8 mouse cellular contexts compared by ENCODE assay signal in the genomic region with DNA sequence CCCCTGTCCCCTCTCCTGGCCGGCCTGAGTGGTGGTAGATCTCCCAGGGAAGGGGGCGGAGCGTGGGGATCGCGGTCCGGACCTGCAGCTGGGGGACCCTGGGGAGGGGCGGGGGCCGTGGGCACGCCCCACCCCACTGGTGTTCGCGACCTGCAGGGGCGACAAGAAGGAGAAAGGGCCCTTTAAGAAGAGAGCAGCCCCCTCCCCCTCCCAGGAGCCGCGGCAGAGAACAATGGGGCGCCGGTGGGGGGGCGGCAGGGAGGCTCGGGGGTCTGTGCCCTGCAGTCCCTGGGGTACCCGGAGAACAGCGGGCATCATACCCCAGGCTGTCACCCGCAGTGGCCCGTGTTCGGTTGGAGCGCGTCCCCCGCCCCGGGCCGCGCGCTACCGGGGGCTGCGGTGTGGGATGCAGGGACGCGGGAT. TPM values are rescaled to one million over a fixed set of nuclear protein-coding genes. Genes with fewer than 3 reads are reported as not detected.
A peak's percentile ranks its signal among the peaks of the same experiment; 100 is the strongest.
DNase-seq lines count a peak whose midpoint lies in the region; ATAC-seq and TF ChIP-seq lines count a peak whose summit lies in the region.

No protein-coding gene starts in this region.

- peak overlapping the region; percentile 53 for H3K4me3 ChIP-seq in kidney, embryonic 16.5 days (ENCODE audit: low read length)
- H3K4me3 ChIP-seq in forebrain, embryonic 13.5 days, result peak overlapping the region; percentile 71
- peak overlapping the region; percentile 18 for H3K4me3 ChIP-seq in liver, embryonic 12.5 days

- H3K4me2 ChIP-seq in kidney, embryonic 16.5 days (replicated peaks; ENCODE audit: low read depth, low read length), result peak overlapping the region; percentile 73
- H3K4me2 ChIP-seq in forebrain, embryonic 13.5 days, result peak overlapping the region; percentile 95
- peak overlapping the region; percentile 45 for H3K4me2 ChIP-seq in liver, embryonic 12.5 days

- no peak for DNase-seq in kidney, postnatal 36 days
- DNase-seq in brain, embryonic 14.5 days (ENCODE audit: low read depth), result peak; percentile 47
- DNase-seq in adrenal gland, adult 18-20 months (ENCODE audit: low spot score in 2 of 2), result no peak
- DNase-seq in embryo, embryonic 10.5 days (ENCODE audit: low spot score), result no peak
- DNase-seq in embryo, embryonic 10 days (ENCODE audit: low spot score), result no peak

- H3K27me3 ChIP-seq in kidney, embryonic 16.5 days (ENCODE audit: insufficient read depth, low read length), result peaks cover 50% of the 10 kb centered on the region
- H3K27me3 ChIP-seq in forebrain, embryonic 13.5 days, result peaks cover 50% of the 10 kb centered on the region
- H3K27me3 ChIP-seq in liver, embryonic 12.5 days (replicated peaks), result peaks cover 92% of the 10 kb centered on the region

- H3K9me3 ChIP-seq in kidney, embryonic 16.5 days (ENCODE audit: low read length), result no peaks in the 10 kb centered on the region
- H3K9me3 ChIP-seq in forebrain, embryonic 13.5 days (replicated peaks), result no peaks in the 10 kb centered on the region
- no peaks in the 10 kb centered on the region for H3K9me3 ChIP-seq in liver, embryonic 12.5 days (replicated peaks)

- WGBS in kidney, embryonic 16.5 days, result 2% methylated on average over 31 of the region's 34 CpGs
- under 1% methylated on average over 29 of the region's 34 CpGs for WGBS in forebrain, embryonic 13.5 days
- whole genome bisulfite sequencing in liver, embryonic 12.5 days (ENCODE audit: insufficient replicate concordance), result 6% methylated on average over 31 of the region's 34 CpGs

- H3K36me3 ChIP-seq in kidney, embryonic 16.5 days (ENCODE audit: insufficient read depth, low read length), result no peaks in the 10 kb centered on the region
- H3K36me3 ChIP-seq in forebrain, embryonic 13.5 days (ENCODE audit: poor library complexity, severe bottlenecking), result no peaks in the 10 kb centered on the region
- H3K36me3 ChIP-seq in liver, embryonic 12.5 days, result no peaks in the 10 kb centered on the region

- TF ChIP-seq POLR2A in brain, embryonic 14.5 days (IDR thresholded peaks at IDR 0.05; ENCODE audit: borderline replicate concordance, extremely low read depth, insufficient read depth, insufficient read length, poor library complexity, severe bottlenecking), result no peak

- TF ChIP-seq CTCF in brain, embryonic 14.5 days (IDR thresholded peaks at IDR 0.05; ENCODE audit: borderline replicate concordance, extremely low read depth, insufficient read depth, insufficient read length), result no peak

- no peak overlapping the region for H3K27ac ChIP-seq in kidney, embryonic 16.5 days (ENCODE audit: low read length)
- peak overlapping the region; percentile 75 for H3K27ac ChIP-seq in forebrain, embryonic 13.5 days
- no peak overlapping the region for H3K27ac ChIP-seq in liver, embryonic 12.5 days

- H3K9ac ChIP-seq in kidney, embryonic 16.5 days (replicated peaks; ENCODE audit: low read length), result peak overlapping the region; percentile 62
- H3K9ac ChIP-seq in forebrain, embryonic 13.5 days, result peak overlapping the region; percentile 85
- H3K9ac ChIP-seq in liver, embryonic 12.5 days, result no peak overlapping the region

- no peak for ATAC-seq in kidney, embryonic 16.5 days (ENCODE audit: low FRiP score, low TSS enrichment)
- ATAC-seq in forebrain, embryonic 13.5 days, result peak; percentile 56; the same call in 1 of the 2 replicates
- ATAC-seq in liver, embryonic 12.5 days, result no peak

- H3K4me1 ChIP-seq in kidney, embryonic 16.5 days (ENCODE audit: insufficient read depth, low read length), result peaks cover 24% of the 10 kb centered on the region
- H3K4me1 ChIP-seq in forebrain, embryonic 13.5 days, result peaks cover 52% of the 10 kb centered on the region
- 0 out of 2 replicates have a peak, but pooled peaks cover 14% of the 10 kb centered on the region for H3K4me1 ChIP-seq in liver, embryonic 12.5 days

RNA-seq across cellular contexts. Expression of gene Dtx1, which starts 0.9 kb away (rescaled TPM):
- 5.4 and 7.9 TPM in 2 replicates for polyA plus RNA-seq in kidney, embryonic 16.5 days (2015; fragmentation: Nextera tagmentation; extraction: Ambion mirVana)
- polyA plus RNA-seq in brain, embryonic 14.5 days (2012; rRNA removed), result 119 and 150 TPM in 2 replicates
- polyA plus RNA-seq in forebrain, embryonic 13.5 days (2015; fragmentation: Nextera tagmentation; extraction: Ambion mirVana), result 17.9 and 18.1 TPM in 2 replicates
- 0.37 and 0.67 TPM in 2 replicates for polyA plus RNA-seq in liver, embryonic 12.5 days (2016; fragmentation: Nextera tagmentation; extraction: Ambion mirVana)
- 10 to 100 TPM in 1 of 2 experiments, 1 to 10 TPM in 1; 6.0 to 12.3 TPM for total RNA-seq in adrenal gland, adult 18-20 months (2021)

RNA-seq across cellular contexts. Expression of gene Oas2, which starts 38.8 kb away (rescaled TPM):
- polyA plus RNA-seq in kidney, embryonic 16.5 days (2015; fragmentation: Nextera tagmentation; extraction: Ambion mirVana), result 0.44 and 0.51 TPM in 2 replicates
- 0.41 and 0.49 TPM in 2 replicates for polyA plus RNA-seq in brain, embryonic 14.5 days (2012; rRNA removed)
- polyA plus RNA-seq in forebrain, embryonic 13.5 days (2015; fragmentation: Nextera tagmentation; extraction: Ambion mirVana), result 0.09 TPM in 1 of 2 replicates, not detected in the other
- 0.26 and 0.37 TPM in 2 replicates for polyA plus RNA-seq in liver, embryonic 12.5 days (2016; fragmentation: Nextera tagmentation; extraction: Ambion mirVana)
- 1 to 10 TPM in 1 of 2 experiments, under 1 TPM in 1; 0.99 to 1.1 TPM for total RNA-seq in adrenal gland, adult 18-20 months (2021)

Comparison
In these comparisons a context has a peak if more than half of its experiments do, and no peak if none do; other contexts are left out.
1. H3K4me2 ChIP-seq: peak in every context shown above with its lines; median percentile 95 in forebrain, embryonic 13.5 days; 73 in kidney, embryonic 16.5 days; 45 in liver, embryonic 12.5 days.
2. H3K4me3 ChIP-seq: peak in every context shown above with its lines; median percentile 71 in forebrain, embryonic 13.5 days; 53 in kidney, embryonic 16.5 days; 18 in liver, embryonic 12.5 days.